In genomic region chrX:12091431-12092061, GRCm38 (mm10) we compare ENCODE assay signal across 8 mouse cellular contexts.
DNase-seq lines count a peak whose midpoint lies in the region; ATAC-seq and TF ChIP-seq lines count a peak whose summit lies in the region.

No protein-coding gene starts in this region.

- peak overlapping the region; percentile 83 for H3K9ac ChIP-seq in heart, adult 2 months (ENCODE audit: low read depth, low read length)
- peak overlapping the region; percentile 67 for H3K9ac ChIP-seq in liver, postnatal 0 days (replicated peaks)

- H3K27ac ChIP-seq in heart, adult 2 months = peak overlapping the region; percentile 89
- H3K27ac ChIP-seq in kidney, adult 2 months (ENCODE audit: insufficient read depth, low read depth, low read length) = peak overlapping the region; percentile 91
- peak overlapping the region; percentile 81 for H3K27ac ChIP-seq in liver, postnatal 0 days (ENCODE audit: low read depth)

- peak; percentile 9; the same call in 1 of the 2 replicates for ATAC-seq in liver, postnatal 0 days
- no peak for ATAC-seq in monocyte, adult 5-6 weeks (replicated peaks; ENCODE audit: insufficient number of reproducible peaks, low FRiP score, low TSS enrichment, poor library complexity, severe bottlenecking)

- H3K27me3 ChIP-seq in heart, adult 2 months (ENCODE audit: control insufficient read depth, insufficient read depth, low read length) = no peaks in the 10 kb centered on the region
- H3K27me3 ChIP-seq in kidney, adult 2 months (replicated peaks; ENCODE audit: control insufficient read depth, insufficient read depth, low read length) = no peaks in the 10 kb centered on the region
- peaks cover 52% of the 10 kb centered on the region for H3K27me3 ChIP-seq in liver, postnatal 0 days (ENCODE audit: insufficient read depth, low read length)

- H3K4me2 ChIP-seq in liver, postnatal 0 days (ENCODE audit: low read depth, low read length) = peak overlapping the region; percentile 84

- H3K4me3 ChIP-seq in heart, adult 2 months = peak overlapping the region; percentile 62
- H3K4me3 ChIP-seq in kidney, adult 2 months (ENCODE audit: insufficient read depth, low read depth, low read length) = peak overlapping the region; percentile 55
- peak overlapping the region; percentile 53 for H3K4me3 ChIP-seq in liver, postnatal 0 days (ENCODE audit: low read depth, low read length)

- TF ChIP-seq EP300 in heart, adult 2 months (IDR thresholded peaks at IDR 0.05; ENCODE audit: insufficient read depth, low read depth, low read length) = no peak
- no peak for TF ChIP-seq EP300 in liver, postnatal 0 days (IDR thresholded peaks at IDR 0.05; ENCODE audit: low read depth)

- 0 out of 2 replicates have a peak, but pooled peaks have one; percentile 14 for TF ChIP-seq POLR2A in heart, adult 2 months (IDR thresholded peaks at IDR 0.05; ENCODE audit: insufficient read depth, low read depth, low read length)
- TF ChIP-seq POLR2A in kidney, adult 2 months (IDR thresholded peaks at IDR 0.05; ENCODE audit: low read depth, low read length) = no peak

- TF ChIP-seq CTCF in heart, adult 2 months (IDR thresholded peaks at IDR 0.05) = no peak
- no peak for TF ChIP-seq CTCF in kidney, adult 2 months (conservative IDR thresholded peaks at IDR 0.05; ENCODE audit: insufficient read depth, insufficient read length, low read depth, low read length)
- TF ChIP-seq CTCF in liver, postnatal 0 days (IDR thresholded peaks at IDR 0.05; ENCODE audit: low read depth) = no peak

- WGBS in heart, adult 2 months = 1% methylated on average over 50 of the region's 56 CpGs
- under 1% methylated on average over 43 of the region's 56 CpGs for WGBS in kidney, adult 2 months
- WGBS in liver, postnatal 0 days (ENCODE audit: insufficient replicate concordance) = under 1% methylated on average over 22 of the region's 56 CpGs

- H3K4me1 ChIP-seq in heart, adult 2 months (ENCODE audit: control insufficient read depth, insufficient read depth, low read length) = peaks cover 4% of the 10 kb centered on the region
- H3K4me1 ChIP-seq in kidney, adult 2 months (ENCODE audit: control insufficient read depth, insufficient read depth, low read length) = peaks cover 9% of the 10 kb centered on the region
- H3K4me1 ChIP-seq in liver, postnatal 0 days (ENCODE audit: insufficient read depth) = peaks cover 12% of the 10 kb centered on the region; the same call in 1 of the 2 replicates

- no peaks in the 10 kb centered on the region for H3K36me3 ChIP-seq in heart, adult 2 months (ENCODE audit: control insufficient read depth, insufficient read depth, low read length)
- no peaks in the 10 kb centered on the region for H3K36me3 ChIP-seq in kidney, adult 2 months (ENCODE audit: control insufficient read depth, insufficient read depth, low read length)
- H3K36me3 ChIP-seq in liver, postnatal 0 days (replicated peaks; ENCODE audit: insufficient read depth, low read length) = no peaks in the 10 kb centered on the region

- intact Hi-C loops in heart, adult 2 months (cut with DNase I) = loop anchor here (1.0 to 10.0 kb wide), 3 partner anchors 43 to 1003 kb away; no protein-coding TSS in a partner anchor

- no peaks in the 10 kb centered on the region for H3K79me2 ChIP-seq in heart, adult 2 months (replicated peaks; ENCODE audit: control insufficient read depth, insufficient read depth, low read length)

- no peaks in the 10 kb centered on the region for H3K9me3 ChIP-seq in liver, postnatal 0 days (ENCODE audit: low read length)

- peak; percentile 14 to 27 for DNase-seq in spleen, adult 18-20 months
- no peak for DNase-seq in spleen, postnatal 14 days (ENCODE audit: low spot score in 2 of 2)
- DNase-seq in cerebellum, postnatal 14 days = peak; percentile 46 to 47
- peak; percentile 75 to 78 for DNase-seq in heart, adult 2 months
- DNase-seq in kidney, adult 2 months = peak; percentile 62
- peak; percentile 49 for DNase-seq in liver, postnatal 0 days
- DNase-seq in ovary, postnatal 36 days (ENCODE audit: low spot score) = peak; percentile 57

Comparison
In these comparisons a context has a peak if more than half of its experiments do, and no peak if none do; other contexts are left out.
1. DNase-seq: peak in spleen, adult 18-20 months (2 of 2), cerebellum, postnatal 14 days (2 of 2), heart, adult 2 months (2 of 2), kidney, adult 2 months (single experiment), liver, postnatal 0 days (single experiment) and ovary, postnatal 36 days (single experiment); none in spleen, postnatal 14 days (0 of 2).
2. Peak in every context shown above with its lines, with median percentiles within 50 percentile points of each other: H3K27ac ChIP-seq and H3K4me3 ChIP-seq.